Mouse (Mus musculus): ENCODE measurements around the gene Phtf1.

DNA sequence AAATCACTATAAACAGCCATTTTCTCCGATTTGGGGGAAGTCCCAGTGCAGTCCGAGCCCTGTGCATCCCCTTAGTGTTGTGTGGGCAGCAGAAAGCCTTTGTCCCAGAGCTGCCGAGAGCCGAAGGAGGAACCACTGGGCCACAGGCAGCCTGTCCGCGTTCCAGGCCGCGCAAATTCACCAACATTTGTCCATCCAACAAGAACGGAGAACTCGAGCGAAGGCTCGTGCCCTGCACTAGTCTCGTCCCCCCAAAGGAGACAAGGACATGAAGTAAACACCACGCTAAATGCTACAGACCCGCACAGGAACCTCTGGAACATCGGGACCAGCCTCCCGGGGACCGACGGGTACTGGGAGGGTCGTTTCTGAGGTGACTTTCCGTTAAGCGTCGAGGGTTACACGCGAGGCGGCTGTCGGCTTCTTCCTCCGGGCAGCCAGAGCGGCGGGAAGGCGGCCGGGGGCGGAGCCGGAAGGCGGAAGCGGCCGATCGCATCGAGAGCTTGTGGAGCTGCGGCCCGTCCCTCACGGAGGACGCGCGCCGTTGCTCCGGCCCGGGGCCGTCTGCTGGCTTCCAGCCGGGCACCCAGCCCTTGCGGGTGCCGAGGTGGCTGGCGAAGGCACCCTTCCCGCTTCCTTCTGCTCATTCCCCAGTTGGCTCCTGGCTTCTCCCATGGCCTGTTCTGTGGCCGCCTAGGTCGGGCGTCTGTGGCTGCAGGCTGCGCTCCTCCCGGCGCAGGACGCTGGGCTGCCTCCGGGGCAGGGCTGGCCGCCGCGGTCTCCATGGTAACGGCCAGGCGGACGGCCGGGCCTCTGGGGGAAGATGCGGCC lies at the start of gene Phtf1:
- TF ChIP-seq CTCF (IDR thresholded peaks at IDR 0.05; ENCODE audit: borderline replicate concordance, control insufficient read depth, extremely low read depth, insufficient read depth, low read length, poor library complexity) (no peak), POLR2A (IDR thresholded peaks at IDR 0.05; ENCODE audit: control insufficient read depth, extremely low read depth, insufficient read depth, low read length, poor library complexity) (peak; percentile 75)

Data from thymus, adult 2 months (tissue).